Mouse (Mus musculus) G1E-ER4 (cell line): ENCODE measurements around the gene Lypd5. TPM values are rescaled to one million over a fixed set of nuclear protein-coding genes. Genes with fewer than 3 reads are reported as not detected.

Source experiments
- GATA1 ChIP-seq: IDR thresholded peaks from one replicate; pipeline ENCODE4 v1.8.0; 2012; ENCODE audit warnings: low read length, inconsistent platforms
- polyA plus RNA-seq: library from polyadenylated mRNA; stranded (reverse); fragments of >175 nt; gene quantifications from 2 replicates; pipeline ENCODE4 v1.2.3, GENCODE M21; 2012

Gene Lypd5
- polyA plus RNA-seq, 1 experiment, result not detected

- no peak for TF ChIP-seq GATA1
Measured at GRCm38 (mm10) chr7:24338241-24338640, 10.8 kb upstream of the Lypd5 start.

GRCm38 (mm10) chr7:24343701-24344272 is 5.2 kb upstream of the Lypd5 start:
- TF ChIP-seq GATA1, result no peak

- TF ChIP-seq GATA1, result no peak
Measured at GRCm38 (mm10) chr7:24346444-24346843, 2.6 kb upstream of the Lypd5 start.

- TF ChIP-seq GATA1, result no peak
Measured at GRCm38 (mm10) chr7:24355646-24356045, 6.7 kb downstream of the Lypd5 start.

- no peak for TF ChIP-seq GATA1
Measured at GRCm38 (mm10) chr7:24356081-24356480, 7.1 kb downstream of the Lypd5 start.

GRCm38 (mm10) chr7:24357899-24358298 is 8.9 kb downstream of the Lypd5 start:
- no peak for TF ChIP-seq GATA1

- TF ChIP-seq GATA1, result no peak
Measured at GRCm38 (mm10) chr7:24359269-24359668, 10.3 kb downstream of the Lypd5 start.

- TF ChIP-seq GATA1, result no peak
Measured at GRCm38 (mm10) chr7:24361001-24361400, 12.0 kb downstream of the Lypd5 start.

GRCm38 (mm10) chr7:24363228-24363627 is 14.2 kb downstream of the Lypd5 start:
- TF ChIP-seq GATA1, result no peak

GRCm38 (mm10) chr7:24364827-24365226 is 15.8 kb downstream of the Lypd5 start:
- TF ChIP-seq GATA1, result no peak

GRCm38 (mm10) chr7:24365258-24366014 is 16.4 kb downstream of the Lypd5 start:
- no peak for TF ChIP-seq GATA1

- no peak for TF ChIP-seq GATA1
Measured at GRCm38 (mm10) chr7:24366716-24367632, 18.0 kb downstream of the Lypd5 start.

GRCm38 (mm10) chr7:24368226-24368625 is 19.2 kb downstream of the Lypd5 start:
- TF ChIP-seq GATA1, result no peak

- TF ChIP-seq GATA1, result no peak
Measured at GRCm38 (mm10) chr7:24368946-24369345, 19.9 kb downstream of the Lypd5 start.

GRCm38 (mm10) chr7:24369731-24370541 is 20.9 kb downstream of the Lypd5 start, which contains the start of gene Kcnn4:
TSS of gene Kcnn4 (plus strand) at chr7:24370263.
- no peak for TF ChIP-seq GATA1
